Mouse (Mus musculus): ENCODE measurements around the gene Top2b. TPM values are rescaled to one million over a fixed set of nuclear protein-coding genes. Genes with fewer than 3 reads are reported as not detected.

The Top2b gene
- total and polyA plus RNA-seq, 3 experiments: 29.5 to 190 (median 39.5) TPM

- H3K4me1 ChIP-seq (ENCODE audit: control insufficient read depth in 1 of 2, insufficient read depth in 2 of 2, low read length in 2 of 2): no peaks in the 10 kb centered on the region; a peak in 1 of 4 replicates
- H3K36me3 ChIP-seq (ENCODE audit: control insufficient read depth in 1 of 2, insufficient read depth in 2 of 2, low read length in 2 of 2): no peaks in the 10 kb centered on the region
- H3K9me3 ChIP-seq (replicated peaks; ENCODE audit: insufficient read depth, low read length): no peaks in the 10 kb centered on the region
- no peaks in the 10 kb centered on the region for H3K27me3 ChIP-seq (ENCODE audit: control insufficient read depth in 1 of 2, insufficient read depth in 2 of 2, low read length in 2 of 2)
- H3K79me2 ChIP-seq (ENCODE audit: control insufficient read depth, insufficient read depth, low read length, poor library complexity): no peaks in the 10 kb centered on the region
- no peak overlapping the region for H3K27ac ChIP-seq (ENCODE audit: control insufficient read depth, low read depth, low read length)
- no peak overlapping the region for H3K9ac ChIP-seq (ENCODE audit: control insufficient read depth, low read depth, low read length, poor library complexity, severe bottlenecking)
- H3K4me3 ChIP-seq (ENCODE audit: control insufficient read depth in 1 of 2, insufficient read depth in 1 of 2, low read depth in 2 of 2, low read length in 2 of 2): no peak overlapping the region
- no peak for DNase-seq (ENCODE audit: low read depth, low spot score)
- no peak for TF ChIP-seq E2F4 (IDR thresholded peaks at IDR 0.05; ENCODE audit: borderline replicate concordance, low read depth, low read length)
- no peak for TF ChIP-seq MXI1 (IDR thresholded peaks at IDR 0.05; ENCODE audit: low read depth, low read length)
- no peak for TF ChIP-seq CHD1 (IDR thresholded peaks at IDR 0.05; ENCODE audit: low read depth, low read length)
- TF ChIP-seq NELFE (IDR thresholded peaks at IDR 0.05; ENCODE audit: low read depth, low read length): no peak
Measured at GRCm38 (mm10) chr14:16328959-16329480, 36.0 kb upstream of the Top2b start.

GRCm38 (mm10) chr14:16329756-16330155 lies 35.2 kb upstream of the Top2b start:
- no peaks in the 10 kb centered on the region for H3K79me2 ChIP-seq (ENCODE audit: control insufficient read depth, insufficient read depth, low read length, poor library complexity)
- no peak overlapping the region for H3K4me3 ChIP-seq (ENCODE audit: control insufficient read depth in 1 of 2, insufficient read depth in 1 of 2, low read depth in 2 of 2, low read length in 2 of 2)
- H3K9me3 ChIP-seq (replicated peaks; ENCODE audit: insufficient read depth, low read length): no peaks in the 10 kb centered on the region
- no peak overlapping the region for H3K27ac ChIP-seq (ENCODE audit: control insufficient read depth, low read depth, low read length)
- no peak for DNase-seq (ENCODE audit: low read depth, low spot score)
- no peaks in the 10 kb centered on the region; a peak in 1 of 4 replicates for H3K4me1 ChIP-seq (ENCODE audit: control insufficient read depth in 1 of 2, insufficient read depth in 2 of 2, low read length in 2 of 2)
- H3K27me3 ChIP-seq (ENCODE audit: control insufficient read depth in 1 of 2, insufficient read depth in 2 of 2, low read length in 2 of 2): no peaks in the 10 kb centered on the region
- TF ChIP-seq ZMIZ1 (IDR thresholded peaks at IDR 0.05; ENCODE audit: low read depth, low read length): no peak
- no peak for TF ChIP-seq POLR2A (IDR thresholded peaks at IDR 0.05; ENCODE audit: control insufficient read depth in 1 of 2, insufficient read depth in 1 of 2, low read depth in 1 of 2, low read length in 2 of 2, poor library complexity in 1 of 2)
- no peak for TF ChIP-seq E2F4 (IDR thresholded peaks at IDR 0.05; ENCODE audit: borderline replicate concordance, low read depth, low read length)
- no peak for TF ChIP-seq MAX (IDR thresholded peaks at IDR 0.05; ENCODE audit: low read length)
- no peak for TF ChIP-seq CTCF (IDR thresholded peaks at IDR 0.05 in 2 of 3, conservative IDR thresholded peaks at IDR 0.05 in 1 of 3; ENCODE audit: control insufficient read depth in 1 of 3, insufficient read depth in 1 of 3, low read depth in 2 of 3, low read length in 3 of 3, poor library complexity in 1 of 3, severe bottlenecking in 1 of 3)
- TF ChIP-seq ELF1 (IDR thresholded peaks at IDR 0.05; ENCODE audit: low read depth, low read length): no peak
- TF ChIP-seq KAT2A (conservative IDR thresholded peaks at IDR 0.05; ENCODE audit: low read depth, low read length): no peak
- no peak for TF ChIP-seq POLR2AphosphoS5 (IDR thresholded peaks at IDR 0.05; ENCODE audit: borderline replicate concordance, low read depth, low read length)
- TF ChIP-seq JUND (IDR thresholded peaks at IDR 0.05; ENCODE audit: low read depth, low read length): no peak
- no peak for TF ChIP-seq CHD2 (IDR thresholded peaks at IDR 0.05; ENCODE audit: low read length)
- TF ChIP-seq BHLHE40 (IDR thresholded peaks at IDR 0.05; ENCODE audit: borderline replicate concordance, low read depth, low read length): no peak
- no peak for TF ChIP-seq MYC (IDR thresholded peaks at IDR 0.05; ENCODE audit: low read depth, low read length)
- TF ChIP-seq MYB (IDR thresholded peaks at IDR 0.05; ENCODE audit: low read depth, low read length): no peak
- no peak for TF ChIP-seq UBTF (IDR thresholded peaks at IDR 0.05; ENCODE audit: borderline replicate concordance, insufficient read depth, low read depth, low read length)
- no peak for TF ChIP-seq CHD1 (IDR thresholded peaks at IDR 0.05; ENCODE audit: low read depth, low read length)
- no peak for TF ChIP-seq ETS1 (IDR thresholded peaks at IDR 0.05; ENCODE audit: low read depth, low read length)
- TF ChIP-seq POLR2AphosphoS2 (IDR thresholded peaks at IDR 0.05; ENCODE audit: low read length): no peak
- no peaks in the 10 kb centered on the region for H3K36me3 ChIP-seq (ENCODE audit: control insufficient read depth in 1 of 2, insufficient read depth in 2 of 2, low read length in 2 of 2)
- no peak overlapping the region for H3K9ac ChIP-seq (ENCODE audit: control insufficient read depth, low read depth, low read length, poor library complexity, severe bottlenecking)
